Mouse (Mus musculus) heart, postnatal 14 days (tissue): Measurements from ENCODE around the gene Col25a1. TPM values are rescaled to one million over a fixed set of nuclear protein-coding genes. Genes with fewer than 3 reads are reported as not detected.
A peak's percentile ranks its signal among the peaks of the same experiment; 100 is the strongest.

Experiments
- DNase-seq, 2 experiments: peaks; one replicate each; pipeline ENCODE4 v3.0.0; 2021 to 2022
- intact Hi-C: fragments of 180-260 bp; cut with DNase I; formaldehyde crosslinking; loops from one replicate; pipeline ENCODE4 v1.15.1; 2025
- total RNA-seq, 2 experiments: library from RNA; stranded (reverse); gene quantifications; 2 replicates each; pipeline ENCODE4 v1.2.3; 2021

The Col25a1 gene
- total RNA-seq, 2 experiments from 2014 or later = 0.67 to 0.68 TPM

- intact Hi-C loops = no loop called here
- no peak for DNase-seq
Observed at GRCm38 (mm10) chr3:130368352-130368751, 237.1 kb downstream of the Col25a1 start.

GRCm38 (mm10) chr3:130369113-130369512 lies 237.8 kb downstream of the Col25a1 start:
- intact Hi-C loops = no loop called here
- no peak for DNase-seq

- intact Hi-C loops = no loop called here
Observed at GRCm38 (mm10) chr3:130370167-130370566, 238.9 kb downstream of the Col25a1 start.

GRCm38 (mm10) chr3:130373145-130373544 lies 241.8 kb downstream of the Col25a1 start:
- intact Hi-C loops = no loop called here
- no peak for DNase-seq

More at GRCm38 (mm10) chr3:130370167-130370566, 238.9 kb downstream of the Col25a1 start:
- DNase-seq = no peak

DNA sequence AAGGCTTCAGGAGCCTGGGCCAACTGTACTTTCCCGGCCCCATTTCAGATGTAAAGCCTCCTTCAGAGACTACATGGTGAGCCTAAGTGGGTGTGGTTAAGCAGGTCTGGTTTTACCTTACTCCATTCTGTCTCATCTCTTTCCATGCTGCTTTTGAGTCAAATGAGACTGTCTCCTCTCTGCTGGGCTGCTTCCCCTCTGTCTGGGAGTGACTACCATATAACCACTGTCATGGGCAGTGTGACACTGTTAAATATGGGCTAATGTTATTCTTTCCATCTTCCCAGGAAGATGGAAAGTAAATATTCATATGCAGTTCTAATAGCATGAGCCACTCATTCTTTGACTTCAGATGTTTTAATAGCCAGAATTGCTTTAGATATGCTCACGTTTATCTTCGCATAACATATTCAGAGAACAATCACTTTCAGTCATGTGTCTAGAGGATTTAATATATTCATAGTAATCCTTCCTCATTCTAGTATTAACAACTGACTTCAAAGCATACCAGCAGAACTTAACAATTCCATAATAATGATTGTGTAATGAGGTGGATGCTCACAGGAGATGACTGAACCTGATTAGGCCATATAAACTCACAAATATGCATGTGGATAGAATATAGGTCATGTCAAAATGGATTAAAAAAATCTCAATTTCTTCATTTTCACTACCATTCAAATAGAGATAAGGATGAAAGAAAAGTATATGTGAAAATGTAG lies 243.5 kb downstream of the Col25a1 start:
- DNase-seq = no peak
- intact Hi-C loops = no loop called here

GRCm38 (mm10) chr3:130377786-130378185 lies 246.5 kb downstream of the Col25a1 start:
- no peak for DNase-seq
- intact Hi-C loops = no loop called here

- no peak for DNase-seq
- intact Hi-C loops = no loop called here
Observed at GRCm38 (mm10) chr3:130378626-130379025, 247.3 kb downstream of the Col25a1 start.

DNA sequence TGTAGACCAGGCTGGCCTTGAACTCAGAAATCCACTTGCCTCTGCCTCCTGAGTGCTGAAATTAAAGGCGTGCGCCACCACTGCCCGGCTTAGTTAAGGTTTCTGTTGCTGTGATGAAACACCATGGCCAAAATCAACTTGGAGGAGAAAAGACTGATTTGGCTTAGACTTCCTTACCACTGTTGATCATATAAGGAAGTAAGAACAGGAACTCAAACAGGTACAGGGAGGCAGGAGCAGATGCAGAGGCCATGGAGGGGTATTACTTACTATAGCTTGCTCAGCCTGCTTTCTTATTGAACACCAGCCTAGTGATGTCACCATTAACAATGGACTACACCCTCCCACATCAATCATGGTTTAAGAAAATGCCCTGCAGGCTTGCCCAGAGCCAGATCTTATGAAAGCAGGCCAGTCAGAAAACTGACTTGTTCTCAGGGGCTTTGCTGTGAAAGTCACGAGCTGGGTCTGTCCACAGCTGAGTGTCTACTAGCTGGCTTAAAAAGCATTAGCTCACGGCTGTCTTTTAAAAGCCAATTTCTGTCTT lies 249.1 kb downstream of the Col25a1 start:
- intact Hi-C loops = loop anchor here (10.0 kb wide), 1 partner anchor 196 kb away; no protein-coding TSS in a partner anchor

DNA sequence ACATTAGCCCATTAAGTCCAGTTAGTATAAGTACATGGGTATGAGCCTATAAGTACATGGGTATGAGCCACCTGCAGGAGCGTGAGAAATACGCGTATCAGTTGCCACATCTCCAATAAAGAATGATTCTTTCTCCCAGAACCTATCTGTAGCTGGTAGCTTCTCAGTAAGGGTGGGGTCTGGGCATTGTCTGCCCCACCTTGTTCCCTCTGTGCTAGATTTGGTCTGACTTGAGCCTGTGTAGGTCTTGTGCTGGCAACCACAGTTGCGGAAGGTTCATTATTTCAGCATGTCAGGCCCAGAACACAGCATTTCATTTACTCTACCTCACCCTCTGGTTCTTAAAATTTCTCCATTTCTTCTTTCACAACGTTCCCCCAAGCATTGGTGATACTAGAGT lies 250.4 kb downstream of the Col25a1 start:
- intact Hi-C loops = loop anchor here (10.0 kb wide), 1 partner anchor 197 kb away; no protein-coding TSS in a partner anchor
- DNase-seq = no peak

More for the DNA sequence above, 249.1 kb downstream of the Col25a1 start:
- DNase-seq = no peak

DNA sequence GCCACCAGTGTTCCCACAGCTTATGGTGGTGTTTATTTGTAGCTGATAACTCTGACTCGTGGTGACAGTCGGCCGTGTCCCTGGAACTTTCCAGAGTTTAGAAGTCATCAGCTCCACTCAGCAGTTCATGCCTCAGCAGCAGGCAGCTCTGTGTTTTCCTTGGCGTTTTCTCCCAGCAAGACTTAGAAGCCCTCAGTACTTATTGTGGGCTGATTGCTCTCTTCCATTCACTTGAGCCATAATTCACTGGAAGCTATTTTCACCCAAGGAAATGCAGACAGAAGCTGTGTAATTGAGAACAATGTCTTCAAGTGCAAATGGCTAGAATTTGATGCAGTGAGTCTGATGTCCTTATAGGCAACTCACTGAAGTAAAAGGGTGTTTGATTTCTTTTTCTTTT lies 254.6 kb downstream of the Col25a1 start:
- intact Hi-C loops = loop anchor here (10.0 kb wide), 1 partner anchor 201 kb away; no protein-coding TSS in a partner anchor
- no peak for DNase-seq

DNA sequence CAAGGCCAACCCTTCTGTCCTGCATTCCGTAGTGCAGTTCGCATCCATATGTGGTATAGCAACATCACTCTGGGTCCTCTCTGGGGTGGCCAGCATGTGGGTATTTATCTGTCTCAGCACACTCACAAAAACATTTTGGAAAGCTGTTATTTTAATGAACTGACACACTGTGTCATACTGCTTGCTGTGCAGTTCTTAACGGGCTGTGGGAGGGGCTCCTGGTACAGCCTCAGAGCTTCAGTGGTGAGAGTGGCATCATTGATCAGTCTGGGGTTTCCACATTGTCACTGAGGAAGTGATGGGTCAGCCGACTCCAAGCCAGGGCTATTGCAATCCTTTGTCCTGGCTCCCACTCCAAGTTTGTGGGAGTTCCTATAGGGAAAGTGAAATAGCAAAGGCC lies 255.9 kb downstream of the Col25a1 start:
- DNase-seq = no peak
- intact Hi-C loops = loop anchor here (10.0 kb wide), 1 partner anchor 202 kb away; no protein-coding TSS in a partner anchor

- no peak for DNase-seq
- intact Hi-C loops = loop anchor here (10.0 kb wide), 1 partner anchor 205 kb away; no protein-coding TSS in a partner anchor
Observed at GRCm38 (mm10) chr3:130389261-130389975, 258.1 kb downstream of the Col25a1 start.

- intact Hi-C loops = no loop called here
- DNase-seq = no peak
Observed at GRCm38 (mm10) chr3:130396636-130397035, 265.3 kb downstream of the Col25a1 start.

- DNase-seq = peak; percentile 6 to 13
- intact Hi-C loops = no loop called here
Observed at GRCm38 (mm10) chr3:130400716-130401559, 269.6 kb downstream of the Col25a1 start.

DNA sequence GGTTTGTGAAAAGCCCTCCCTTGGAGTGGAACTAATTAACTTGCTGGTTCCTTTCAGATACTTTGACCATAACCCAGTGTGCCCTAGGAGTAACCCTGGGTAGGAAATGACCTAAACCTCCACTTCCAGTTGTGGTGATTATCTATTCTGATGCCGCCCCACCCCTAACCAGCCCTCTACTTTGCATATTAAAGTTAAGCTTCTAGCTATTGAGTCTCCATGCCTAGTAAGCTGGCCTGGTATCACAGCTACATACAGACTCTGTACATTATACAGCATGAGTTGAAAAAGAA lies 270.2 kb downstream of the Col25a1 start:
- DNase-seq = no peak
- intact Hi-C loops = no loop called here

- DNase-seq = no peak
Observed at GRCm38 (mm10) chr3:130404525-130405409, 273.5 kb downstream of the Col25a1 start.

DNA sequence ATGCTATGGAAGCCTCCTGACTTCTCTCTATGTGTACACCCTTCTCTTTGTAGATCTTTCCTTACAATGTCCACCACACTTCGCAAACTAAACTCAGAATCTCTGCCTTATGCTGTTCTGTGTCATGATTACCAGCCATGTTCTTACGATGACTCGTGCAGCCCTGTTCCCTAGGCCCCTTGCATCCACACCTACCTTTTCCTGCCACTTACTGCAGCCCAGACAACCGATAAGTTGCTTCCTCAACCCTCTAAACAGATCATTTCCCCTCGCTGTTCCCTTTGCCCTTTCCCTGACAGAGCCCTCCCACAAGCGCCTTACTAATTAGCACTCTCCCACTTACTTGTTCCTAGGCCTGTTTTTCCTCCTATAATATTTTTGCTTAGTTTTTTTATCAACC lies 275.9 kb downstream of the Col25a1 start:
- DNase-seq = no peak
- intact Hi-C loops = no loop called here

More at GRCm38 (mm10) chr3:130404525-130405409, 273.5 kb downstream of the Col25a1 start:
- intact Hi-C loops = no loop called here

DNA sequence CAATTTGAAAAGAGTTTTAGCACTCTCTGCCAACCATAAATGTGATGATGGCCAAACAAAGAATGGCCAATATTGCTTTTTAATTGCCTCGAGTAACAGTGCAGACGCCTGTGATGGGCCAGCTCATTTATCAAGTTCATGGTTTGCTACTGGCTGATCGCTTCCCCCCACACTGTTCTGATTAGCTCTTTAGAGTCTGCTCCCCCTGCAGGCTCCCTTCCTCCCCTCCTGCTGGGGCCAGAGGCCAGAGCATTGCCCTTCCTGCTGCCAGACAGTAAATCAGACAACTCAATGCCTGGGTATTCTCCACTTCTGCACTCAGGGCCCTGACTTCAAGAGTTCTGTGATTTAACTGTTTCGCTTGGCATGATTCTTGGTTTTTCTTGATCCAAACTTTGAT lies 281.9 kb downstream of the Col25a1 start:
- no peak for DNase-seq
- intact Hi-C loops = no loop called here

DNA sequence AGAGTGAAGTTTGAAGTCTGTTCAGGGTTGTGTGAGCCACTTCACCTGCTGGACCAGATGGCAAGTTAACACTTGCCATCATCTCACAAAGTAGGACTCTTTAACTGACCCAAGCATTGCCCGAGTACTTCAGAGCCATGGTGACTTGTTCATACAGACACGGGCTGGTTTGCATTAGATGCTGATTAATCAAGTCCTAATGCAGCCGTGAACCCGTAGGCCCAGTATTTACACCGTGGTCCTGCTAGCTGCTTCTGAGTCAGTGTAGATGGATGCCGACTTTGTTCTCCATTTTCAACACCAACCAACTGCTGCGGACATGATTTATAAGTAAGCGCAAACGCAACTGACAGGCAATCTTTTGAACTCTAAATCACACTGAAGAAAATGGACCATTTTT lies 287.6 kb downstream of the Col25a1 start:
- intact Hi-C loops = no loop called here
- DNase-seq = no peak

GRCm38 (mm10) chr3:130428796-130429195 lies 297.5 kb downstream of the Col25a1 start:
- DNase-seq = peak; percentile 6 to 8
- intact Hi-C loops = no loop called here
